Mouse (Mus musculus): ENCODE results near the gene Gm4450. TPM values are rescaled to one million over a fixed set of nuclear protein-coding genes. Genes with fewer than 3 reads are reported as not detected.
"Not testable (repeated sequence)": the region's sequence is repeated elsewhere in the genome, so short reads cannot be mapped to it uniquely, and the experiment has no call there.

Gene Gm4450
- polyA plus RNA-seq, 1 experiment from 2014 or later, result not detected

GRCm38 (mm10) chr3:98407261-98407780 lies 49.6 kb downstream of the Gm4450 start:
- H3K4me1 ChIP-seq (replicated peaks; ENCODE audit: control insufficient read depth, insufficient read depth, low read length); H3K9ac ChIP-seq (ENCODE audit: low read length); H3K27ac ChIP-seq (ENCODE audit: low read length); H3K9me3 ChIP-seq (ENCODE audit: control insufficient read depth, low read length); H3K4me3 ChIP-seq (ENCODE audit: low read length); H3K36me3 ChIP-seq (ENCODE audit: control insufficient read depth, insufficient read depth, low read length); ATAC-seq (ENCODE audit: low read depth); H3K4me2 ChIP-seq (ENCODE audit: low read depth, low read length); H3K27me3 ChIP-seq (ENCODE audit: control insufficient read depth, insufficient read depth, low read depth, low read length): not testable (repeated sequence)
- 52% methylated on average over 5 of the region's 5 CpGs for WGBS

GRCm38 (mm10) chr3:98406569-98407144 lies 50.3 kb downstream of the Gm4450 start:
- not testable (repeated sequence) for H3K27ac ChIP-seq (ENCODE audit: low read length)
- 65% methylated on average over 12 of the region's 12 CpGs for WGBS

GRCm38 (mm10) chr3:98405877-98406276 lies 51.0 kb downstream of the Gm4450 start:
- ATAC-seq (ENCODE audit: low read depth); H3K27me3 ChIP-seq (ENCODE audit: control insufficient read depth, insufficient read depth, low read depth, low read length); H3K4me2 ChIP-seq (ENCODE audit: low read depth, low read length); H3K27ac ChIP-seq (ENCODE audit: low read length); H3K4me1 ChIP-seq (replicated peaks; ENCODE audit: control insufficient read depth, insufficient read depth, low read length); H3K9me3 ChIP-seq (ENCODE audit: control insufficient read depth, low read length); H3K9ac ChIP-seq (ENCODE audit: low read length); H3K36me3 ChIP-seq (ENCODE audit: control insufficient read depth, insufficient read depth, low read length); H3K4me3 ChIP-seq (ENCODE audit: low read length): not testable (repeated sequence)
- WGBS, result 82% methylated on average over 6 of the region's 6 CpGs

More at GRCm38 (mm10) chr3:98406569-98407144, 50.3 kb downstream of the Gm4450 start:
- not testable (repeated sequence) for H3K9ac ChIP-seq (ENCODE audit: low read length); H3K27me3 ChIP-seq (ENCODE audit: control insufficient read depth, insufficient read depth, low read depth, low read length); H3K4me2 ChIP-seq (ENCODE audit: low read depth, low read length); H3K36me3 ChIP-seq (ENCODE audit: control insufficient read depth, insufficient read depth, low read length); H3K4me1 ChIP-seq (replicated peaks; ENCODE audit: control insufficient read depth, insufficient read depth, low read length); H3K4me3 ChIP-seq (ENCODE audit: low read length); ATAC-seq (ENCODE audit: low read depth); H3K9me3 ChIP-seq (ENCODE audit: control insufficient read depth, low read length)

- not testable (repeated sequence) for H3K36me3 ChIP-seq (ENCODE audit: control insufficient read depth, insufficient read depth, low read length); ATAC-seq (ENCODE audit: low read depth); H3K9me3 ChIP-seq (ENCODE audit: control insufficient read depth, low read length); H3K27me3 ChIP-seq (ENCODE audit: control insufficient read depth, insufficient read depth, low read depth, low read length); H3K9ac ChIP-seq (ENCODE audit: low read length); H3K4me2 ChIP-seq (ENCODE audit: low read depth, low read length); H3K27ac ChIP-seq (ENCODE audit: low read length); H3K4me3 ChIP-seq (ENCODE audit: low read length); H3K4me1 ChIP-seq (replicated peaks; ENCODE audit: control insufficient read depth, insufficient read depth, low read length)
- WGBS, result 85% methylated on average over 9 of the region's 9 CpGs
Observed at GRCm38 (mm10) chr3:98404268-98404895, 52.5 kb downstream of the Gm4450 start.

Other genes with a start within 250 kb of the Gm4450 start
- gene Reg4, start 235.0 kb downstream of the Gm4450 start, polyA plus RNA-seq (2015; fragmentation: Nextera tagmentation; extraction: Ambion mirVana), result not detected in 2 replicates
- 5.7 and 9.4 TPM in 2 replicates for gene Hmgcs2, start 176.7 kb downstream of the Gm4450 start, polyA plus RNA-seq (2015; fragmentation: Nextera tagmentation; extraction: Ambion mirVana)
- gene Phgdh, start 117.1 kb downstream of the Gm4450 start, polyA plus RNA-seq (2015; fragmentation: Nextera tagmentation; extraction: Ambion mirVana), result 159 and 162 TPM in 2 replicates
- 7.1 TPM in 2 replicates for gene Zfp697, start 74.7 kb downstream of the Gm4450 start, polyA plus RNA-seq (2015; fragmentation: Nextera tagmentation; extraction: Ambion mirVana)
- gene Hsd3b4, start 53.4 kb upstream of the Gm4450 start, polyA plus RNA-seq (2015; fragmentation: Nextera tagmentation; extraction: Ambion mirVana), result not detected in 2 replicates
- not detected in 2 replicates for gene Gm10681, start 131.7 kb upstream of the Gm4450 start, polyA plus RNA-seq (2015; fragmentation: Nextera tagmentation; extraction: Ambion mirVana)
- gene Hsd3b5, start 173.1 kb upstream of the Gm4450 start, polyA plus RNA-seq (2015; fragmentation: Nextera tagmentation; extraction: Ambion mirVana), result not detected in 2 replicates

All from lung, embryonic 16.5 days (tissue).